Mouse (Mus musculus) kidney, postnatal 25 days (tissue): ENCODE results near the gene Celsr2.

Experiments used
- DNase-seq, 2 experiments: peaks; one replicate each; pipeline ENCODE4 v3.0.0; 2021; ENCODE audit warnings: mixed read lengths in 2 of 2

The Celsr2 gene

GRCm38 (mm10) chr3:108414857-108415830 is at the start of gene Celsr2:
Celsr2 (minus strand) TSS chr3:108415552.
- peak; percentile 38 to 64 for DNase-seq

- DNase-seq: peak; percentile 80 to 84
Observed at GRCm38 (mm10) chr3:108458866-108459265, 43.5 kb upstream of the Celsr2 start.

- no peak for DNase-seq
Observed at GRCm38 (mm10) chr3:108458380-108458779, 43.0 kb upstream of the Celsr2 start.

- no peak for DNase-seq
Observed at GRCm38 (mm10) chr3:108454172-108454571, 38.8 kb upstream of the Celsr2 start.

- no peak for DNase-seq
Observed at GRCm38 (mm10) chr3:108451969-108452368, 36.6 kb upstream of the Celsr2 start.

- DNase-seq: no peak
Observed at GRCm38 (mm10) chr3:108445366-108445705, 30.0 kb upstream of the Celsr2 start.

GRCm38 (mm10) chr3:108444698-108445365 is 29.5 kb upstream of the Celsr2 start, which contains the start of gene Sars:
Sars (minus strand) TSS chr3:108445209.
- DNase-seq: peak; percentile 95 to 96

GRCm38 (mm10) chr3:108444029-108444428 is 28.7 kb upstream of the Celsr2 start:
- DNase-seq: peak; percentile 62 to 76

GRCm38 (mm10) chr3:108436380-108436714 is 21.0 kb upstream of the Celsr2 start:
- DNase-seq: no peak

GRCm38 (mm10) chr3:108435701-108436379 is 20.5 kb upstream of the Celsr2 start:
- no peak for DNase-seq

- DNase-seq: no peak
Observed at GRCm38 (mm10) chr3:108433881-108434495, 18.6 kb upstream of the Celsr2 start.

GRCm38 (mm10) chr3:108433188-108433880 is 18.0 kb upstream of the Celsr2 start:
- DNase-seq: no peak

GRCm38 (mm10) chr3:108432542-108433187 is 17.3 kb upstream of the Celsr2 start:
- no peak for DNase-seq

- no peak for DNase-seq
Observed at GRCm38 (mm10) chr3:108425624-108426018, 10.3 kb upstream of the Celsr2 start.

GRCm38 (mm10) chr3:108424944-108425623 is 9.7 kb upstream of the Celsr2 start:
- no peak for DNase-seq

GRCm38 (mm10) chr3:108423844-108424801 is 8.8 kb upstream of the Celsr2 start:
- DNase-seq: peak; percentile 75 to 78

- no peak for DNase-seq
Observed at GRCm38 (mm10) chr3:108423006-108423405, 7.7 kb upstream of the Celsr2 start.

GRCm38 (mm10) chr3:108415831-108416223 is 475 bp upstream of the Celsr2 start:
- DNase-seq: peak; percentile 82 to 91

GRCm38 (mm10) chr3:108413634-108414360 is 1.6 kb downstream of the Celsr2 start:
- DNase-seq: no peak
